Mouse (Mus musculus): ENCODE measurements around the gene P2ry6. TPM values are rescaled to one million over a fixed set of nuclear protein-coding genes. Genes with fewer than 3 reads are reported as not detected.

The P2ry6 gene
- total RNA-seq, 1 experiment from 2014 or later, result 2.4 TPM

GRCm38 (mm10) chr7:100988092-100988491 is 13.6 kb upstream of the P2ry6 start:
- peak; percentile 82 for DNase-seq

- DNase-seq, result peak; percentile 65
Measured at GRCm38 (mm10) chr7:100984452-100985395, 10.3 kb upstream of the P2ry6 start.

GRCm38 (mm10) chr7:100979175-100979574 is 4.7 kb upstream of the P2ry6 start:
- DNase-seq, result peak; percentile 81

- no peak for DNase-seq
Measured at GRCm38 (mm10) chr7:100978171-100978570, 3.7 kb upstream of the P2ry6 start.

- no peak for DNase-seq
Measured at GRCm38 (mm10) chr7:100972875-100973274, 1.6 kb downstream of the P2ry6 start.

GRCm38 (mm10) chr7:100968874-100969659 is 5.4 kb downstream of the P2ry6 start:
- DNase-seq, result no peak

- DNase-seq, result no peak
Measured at GRCm38 (mm10) chr7:100968376-100968775, 6.1 kb downstream of the P2ry6 start.

- DNase-seq, result no peak
Measured at GRCm38 (mm10) chr7:100967850-100968249, 6.6 kb downstream of the P2ry6 start.

- no peak for DNase-seq
Measured at GRCm38 (mm10) chr7:100966014-100966413, 8.4 kb downstream of the P2ry6 start.

- DNase-seq, result peak; percentile 55
Measured at GRCm38 (mm10) chr7:100965079-100965478, 9.4 kb downstream of the P2ry6 start.

- DNase-seq, result peak; percentile 15
Measured at GRCm38 (mm10) chr7:100964242-100964641, 10.2 kb downstream of the P2ry6 start.

GRCm38 (mm10) chr7:100963381-100963780 is 11.1 kb downstream of the P2ry6 start:
- no peak for DNase-seq

- DNase-seq, result no peak
Measured at GRCm38 (mm10) chr7:100961146-100961545, 13.3 kb downstream of the P2ry6 start.

- DNase-seq, result no peak
Measured at GRCm38 (mm10) chr7:100960462-100960861, 14.0 kb downstream of the P2ry6 start.

GRCm38 (mm10) chr7:100958426-100958825 is 16.0 kb downstream of the P2ry6 start:
- peak; percentile 45 for DNase-seq

GRCm38 (mm10) chr7:100952686-100953085 is 21.8 kb downstream of the P2ry6 start:
- no peak for DNase-seq

- peak; percentile 29 for DNase-seq
Measured at GRCm38 (mm10) chr7:100951903-100952302, 22.5 kb downstream of the P2ry6 start.

GRCm38 (mm10) chr7:100950481-100951010 is 23.9 kb downstream of the P2ry6 start:
- peak; percentile 40 for DNase-seq

GRCm38 (mm10) chr7:100950031-100950430 is 24.4 kb downstream of the P2ry6 start:
- no peak for DNase-seq

GRCm38 (mm10) chr7:100944738-100945137 is 29.7 kb downstream of the P2ry6 start:
- DNase-seq, result no peak

- DNase-seq, result no peak
Measured at GRCm38 (mm10) chr7:100944306-100944705, 30.1 kb downstream of the P2ry6 start.

- peak; percentile 83 for DNase-seq
Measured at GRCm38 (mm10) chr7:100942789-100943615, 31.4 kb downstream of the P2ry6 start.
